Mouse (Mus musculus) bone marrow macrophage, adult 2 months (primary cell): Measurements from ENCODE around the gene Kif17. TPM values are rescaled to one million over a fixed set of nuclear protein-coding genes. Genes with fewer than 3 reads are reported as not detected.

Experiments
- H3K27ac ChIP-seq: 2 replicates; pipeline ENCODE4 v1.5.1; 2012; ENCODE audit warnings: low read depth, low read length; ENCODE audit not compliant: insufficient read depth
- H3K4me1 ChIP-seq: 2 replicates; pipeline ENCODE4 v1.6.1; 2012; ENCODE audit warnings: low read length; ENCODE audit not compliant: control insufficient read depth, insufficient read depth
- H3K4me3 ChIP-seq: 2 replicates; pipeline ENCODE4 v1.5.1; 2012; ENCODE audit warnings: mild to moderate bottlenecking, low read length, moderate library complexity; ENCODE audit not compliant: insufficient read depth
- CTCF ChIP-seq: IDR thresholded peaks from 2 replicates; pipeline ENCODE4 v1.5.1; 2012; ENCODE audit warnings: low read depth, mild to moderate bottlenecking, low read length, moderate library complexity
- POLR2A ChIP-seq: IDR thresholded peaks from 2 replicates; pipeline ENCODE4 v1.6.1; 2012; ENCODE audit warnings: mild to moderate bottlenecking, low read depth, low read length, borderline replicate concordance
- polyA plus RNA-seq: library from polyadenylated mRNA; stranded (reverse); fragments of >200 nt; gene quantifications from 2 replicates; pipeline ENCODE4 v1.2.4, GENCODE M21; 2012; ENCODE audit not compliant: missing spikeins, insufficient read depth, insufficient read length

Gene Kif17
- polyA plus RNA-seq, 1 experiment, result not detected

GRCm38 (mm10) chr4:138288691-138289090, 38.5 kb downstream of the Kif17 start:
- H3K27ac ChIP-seq, result no peak overlapping the region
- TF ChIP-seq CTCF, result no peak
- TF ChIP-seq POLR2A, result no peak
- H3K4me3 ChIP-seq, result no peak overlapping the region
- peaks cover 8% of the 10 kb centered on the region for H3K4me1 ChIP-seq

- Histone ChIP-seq H3K4me3 (no peak overlapping the region), H3K4me1 (peaks cover 8% of the 10 kb centered on the region), H3K27ac (no peak overlapping the region)
- TF ChIP-seq POLR2A (no peak), CTCF (no peak)
Observed at GRCm38 (mm10) chr4:138292028-138292427, 41.8 kb downstream of the Kif17 start.

- Histone ChIP-seq H3K4me1 (peaks cover 5% of the 10 kb centered on the region), H3K27ac (no peak overlapping the region), H3K4me3 (no peak overlapping the region)
- no peak for TF ChIP-seq POLR2A
- TF ChIP-seq CTCF, result no peak
Observed at GRCm38 (mm10) chr4:138293261-138293948, 43.2 kb downstream of the Kif17 start.

GRCm38 (mm10) chr4:138293949-138294550, 43.8 kb downstream of the Kif17 start:
- H3K27ac ChIP-seq, result no peak overlapping the region

GRCm38 (mm10) chr4:138301271-138301780, 51.1 kb downstream of the Kif17 start:
- H3K27ac ChIP-seq, result no peak overlapping the region
- no peak for TF ChIP-seq CTCF
- TF ChIP-seq POLR2A, result no peak
- no peak overlapping the region for H3K4me3 ChIP-seq
- H3K4me1 ChIP-seq, result peaks cover 10% of the 10 kb centered on the region

More at GRCm38 (mm10) chr4:138293949-138294550, 43.8 kb downstream of the Kif17 start:
- H3K4me3 ChIP-seq, result no peak overlapping the region
- no peaks in the 10 kb centered on the region for H3K4me1 ChIP-seq
- TF ChIP-seq POLR2A (no peak), CTCF (no peak)

GRCm38 (mm10) chr4:138303011-138303410, 52.8 kb downstream of the Kif17 start:
- Histone ChIP-seq H3K4me1 (peaks cover 20% of the 10 kb centered on the region), H3K4me3 (no peak overlapping the region), H3K27ac (no peak overlapping the region)
- TF ChIP-seq POLR2A, result no peak
- TF ChIP-seq CTCF, result no peak

GRCm38 (mm10) chr4:138303742-138304141, 53.5 kb downstream of the Kif17 start:
- Histone ChIP-seq H3K4me3 (peak overlapping the region; percentile 89), H3K4me1 (peaks cover 20% of the 10 kb centered on the region), H3K27ac (peak overlapping the region; percentile 59)
- TF ChIP-seq CTCF, result no peak
- TF ChIP-seq POLR2A, result no peak

- Histone ChIP-seq H3K4me1 (peaks cover 20% of the 10 kb centered on the region), H3K27ac (peak within 1 kb of the TSS; percentile 59), H3K4me3 (peak within 1 kb of the TSS; percentile 99)
- TF ChIP-seq CTCF (peak; percentile 20; the same call in 1 of the 2 replicates), POLR2A (peak; percentile 24; the same call in 1 of the 2 replicates)
Observed at GRCm38 (mm10) chr4:138304340-138305104, 54.3 kb downstream of the Kif17 start, which contains the start of gene Ddost. Gene Ddost, plus strand, starts transcription at chr4:138304730.

GRCm38 (mm10) chr4:138307025-138307424, 56.8 kb downstream of the Kif17 start:
- Histone ChIP-seq H3K27ac (no peak overlapping the region), H3K4me3 (no peak overlapping the region), H3K4me1 (peaks cover 20% of the 10 kb centered on the region)
- no peak for TF ChIP-seq CTCF
- no peak for TF ChIP-seq POLR2A
